Mouse (Mus musculus) ES-E14 (cell line): ENCODE measurements around the gene Tsen2.

Experiments
- CHD2 ChIP-seq: IDR thresholded peaks from 2 replicates; pipeline ENCODE4 v1.6.1; 2014; ENCODE audit warnings: mild to moderate bottlenecking, low read depth, low read length, inconsistent platforms
- HCFC1 ChIP-seq: IDR thresholded peaks from 2 replicates; pipeline ENCODE4 v1.6.1; 2012; ENCODE audit warnings: low read length, inconsistent platforms, borderline replicate concordance; ENCODE audit not compliant: insufficient read depth
- MAFK ChIP-seq: IDR thresholded peaks from 2 replicates; pipeline ENCODE4 v1.6.1; 2014; ENCODE audit warnings: mild to moderate bottlenecking, low read depth, low read length, inconsistent platforms; ENCODE audit not compliant: insufficient read depth
- ZC3H11A ChIP-seq: IDR thresholded peaks from 2 replicates; pipeline ENCODE4 v1.6.1; 2012; ENCODE audit warnings: low read depth, mild to moderate bottlenecking, inconsistent platforms, low read length, borderline replicate concordance
- ZNF384 ChIP-seq: IDR thresholded peaks from 2 replicates; pipeline ENCODE4 v1.6.1; 2012; ENCODE audit warnings: low read depth, low read length, inconsistent platforms

GRCm38 (mm10) chr6:115555485-115555884, 11.0 kb downstream of the Tsen2 start:
- TF ChIP-seq CHD2 (no peak), ZC3H11A (no peak), MAFK (no peak), ZNF384 (no peak), HCFC1 (no peak)
